Mouse (Mus musculus) adrenal gland, adult 8-10 months (tissue): ENCODE measurements around the gene Ly6g6f. TPM values are rescaled to one million over a fixed set of nuclear protein-coding genes. Genes with fewer than 3 reads are reported as not detected.

Experiments
- total RNA-seq, 4 experiments: library from RNA; stranded (reverse); gene quantifications; 2 replicates each; pipeline ENCODE4 v1.2.4; 2022

Gene Ly6g6f
- total RNA-seq, 4 experiments from 2014 or later = not detected

Other genes with a start within 250 kb of the Ly6g6f start
- 10 to 100 TPM; 43.2 to 75.9 (median 64.6) TPM for gene Stk19, start 248.7 kb downstream of the Ly6g6f start, total RNA-seq
- 10 to 100 TPM; 48.2 to 76.5 (median 67.0) TPM for gene Dxo, start 248.6 kb downstream of the Ly6g6f start, total RNA-seq
- 10 to 100 TPM; 67.2 to 85.0 (median 83.5) TPM for gene Skiv2l, start 235.4 kb downstream of the Ly6g6f start, total RNA-seq
- 10 to 100 TPM; 41.7 to 59.8 (median 53.8) TPM for gene Nelfe, start 235.2 kb downstream of the Ly6g6f start, total RNA-seq
- 10 to 100 TPM in 3 of 4 experiments, 1 to 10 TPM in 1; 9.5 to 29.5 (median 17.1) TPM for gene Cfb, start 223.1 kb downstream of the Ly6g6f start, total RNA-seq
- 10 to 100 TPM; 15.0 to 21.0 (median 18.0) TPM for gene Zbtb12, start 206.1 kb downstream of the Ly6g6f start, total RNA-seq
- under 1 TPM in 1 of 4 experiments, not detected in 3; 0.89 TPM for gene Gm20547, start 203.6 kb downstream of the Ly6g6f start, total RNA-seq
- 100 to 1,000 TPM in 3 of 4 experiments, 10 to 100 TPM in 1; 86.8 to 164 (median 129) TPM for gene C2, start 187.3 kb downstream of the Ly6g6f start, total RNA-seq
- 100 to 1,000 TPM; 148 to 179 (median 173) TPM for gene Ehmt2, start 187.1 kb downstream of the Ly6g6f start, total RNA-seq
- gene Slc44a4, start 171.1 kb downstream of the Ly6g6f start, total RNA-seq = 1 to 10 TPM in 2 of 4 experiments, under 1 TPM in 2; 0.73 to 1.8 (median 1.1) TPM
- 10 to 100 TPM; 27.3 to 39.4 (median 28.1) TPM for gene Neu1, start 154.4 kb downstream of the Ly6g6f start, total RNA-seq
- gene Hspa1b, start 126.4 kb downstream of the Ly6g6f start, total RNA-seq = 100 to 1,000 TPM in 1 of 4 experiments, 10 to 100 TPM in 3; 24.5 to 115 (median 36.0) TPM
- under 1 TPM in 1 of 4 experiments, not detected in 3; 0.73 TPM for gene Gm20481, start 115.7 kb downstream of the Ly6g6f start, total RNA-seq
- gene Hspa1a, start 113.5 kb downstream of the Ly6g6f start, total RNA-seq = 10 to 100 TPM; 11.9 to 35.8 (median 14.4) TPM
- under 1 TPM; 0.14 to 0.25 (median 0.17) TPM for gene Hspa1l, start 112.9 kb downstream of the Ly6g6f start, total RNA-seq
- gene Lsm2, start 103.7 kb downstream of the Ly6g6f start, total RNA-seq = 10 to 100 TPM; 28.2 to 35.4 (median 30.1) TPM
- 10 to 100 TPM; 57.9 to 76.0 (median 67.7) TPM for gene Vars, start 84.6 kb downstream of the Ly6g6f start, total RNA-seq
- 1 to 10 TPM in 2 of 4 experiments, under 1 TPM in 2; 0.75 to 1.8 (median 1.2) TPM for gene Vwa7, start 69.0 kb downstream of the Ly6g6f start, total RNA-seq
- gene Sapcd1, start 57.6 kb downstream of the Ly6g6f start, total RNA-seq = 1 to 10 TPM in 2 of 4 experiments, under 1 TPM in 2; 0.91 to 2.8 (median 0.99) TPM
- gene Msh5, start 38.9 kb downstream of the Ly6g6f start, total RNA-seq = 1 to 10 TPM in 3 of 4 experiments, under 1 TPM in 1; 0.73 to 4.0 (median 2.2) TPM
- gene Clic1, start 35.6 kb downstream of the Ly6g6f start, total RNA-seq = 100 to 1,000 TPM in 2 of 4 experiments, 10 to 100 TPM in 2; 83.2 to 134 (median 113) TPM
- 10 to 100 TPM; 12.4 to 29.5 (median 21.6) TPM for gene Ddah2, start 26.6 kb downstream of the Ly6g6f start, total RNA-seq
- not detected for gene Ly6g6c, start 20.2 kb downstream of the Ly6g6f start, total RNA-seq
- gene Mpig6b, start 19.4 kb downstream of the Ly6g6f start, total RNA-seq = not detected
- gene Ly6g6e, start 8.7 kb downstream of the Ly6g6f start, total RNA-seq = not detected
- under 1 TPM in 2 of 4 experiments, not detected in 2; 0.46 to 0.68 TPM for gene Ly6g6d, start 7.5 kb downstream of the Ly6g6f start, total RNA-seq
- 100 to 1,000 TPM in 2 of 4 experiments, 10 to 100 TPM in 2; 79.4 to 124 (median 103) TPM for gene Abhd16a, start 3.7 kb upstream of the Ly6g6f start, total RNA-seq
- not detected for gene Ly6g5c, start 22.7 kb upstream of the Ly6g6f start, total RNA-seq
- gene Ly6g5b, start 29.8 kb upstream of the Ly6g6f start, total RNA-seq = under 1 TPM in 3 of 4 experiments, not detected in 1; 0.38 to 0.91 (median 0.40) TPM
- 10 to 100 TPM; 12.6 to 17.9 (median 14.5) TPM for gene Gpank1, start 35.8 kb upstream of the Ly6g6f start, total RNA-seq
- 100 to 1,000 TPM; 196 to 224 (median 222) TPM for gene Csnk2b, start 36.4 kb upstream of the Ly6g6f start, total RNA-seq
- gene D17H6S53E, start 40.8 kb upstream of the Ly6g6f start, total RNA-seq = 10 to 100 TPM; 29.3 to 41.2 (median 39.6) TPM
- under 1 TPM in 2 of 4 experiments, not detected in 2; 0.28 to 0.32 TPM for gene Apom, start 46.4 kb upstream of the Ly6g6f start, total RNA-seq
- gene Bag6, start 49.6 kb upstream of the Ly6g6f start, total RNA-seq = 100 to 1,000 TPM; 354 to 477 (median 417) TPM
- gene Prrc2a, start 79.3 kb upstream of the Ly6g6f start, total RNA-seq = 100 to 1,000 TPM; 241 to 340 (median 274) TPM
- 10 to 100 TPM in 2 of 4 experiments, 1 to 10 TPM in 2; 5.5 to 14.5 (median 10.5) TPM for gene Aif1, start 90.5 kb upstream of the Ly6g6f start, total RNA-seq
- gene Lst1, start 102.8 kb upstream of the Ly6g6f start, total RNA-seq = 10 to 100 TPM in 1 of 4 experiments, 1 to 10 TPM in 3; 4.7 to 11.3 (median 8.2) TPM
- gene Ltb, start 108.8 kb upstream of the Ly6g6f start, total RNA-seq = 10 to 100 TPM in 1 of 4 experiments, 1 to 10 TPM in 3; 1.3 to 10.3 (median 4.5) TPM
- gene Tnf, start 116.4 kb upstream of the Ly6g6f start, total RNA-seq = 1 to 10 TPM in 2 of 4 experiments, under 1 TPM in 2; 0.56 to 2.2 (median 0.89) TPM
- 1 to 10 TPM in 1 of 4 experiments, under 1 TPM in 3; 0.28 to 1.1 (median 0.63) TPM for gene Lta, start 119.7 kb upstream of the Ly6g6f start, total RNA-seq
- gene Gm16181, start 135.2 kb upstream of the Ly6g6f start, total RNA-seq = not detected
- 10 to 100 TPM in 1 of 4 experiments, 1 to 10 TPM in 3; 5.5 to 12.1 (median 7.4) TPM for gene Atp6v1g2, start 148.1 kb upstream of the Ly6g6f start, total RNA-seq
- 10 to 100 TPM; 17.4 to 20.2 (median 19.8) TPM for gene Nfkbil1, start 150.2 kb upstream of the Ly6g6f start, total RNA-seq
- 100 to 1,000 TPM; 181 to 239 (median 202) TPM for gene Ddx39b, start 156.1 kb upstream of the Ly6g6f start, total RNA-seq
- gene H2-D1, start 177.1 kb upstream of the Ly6g6f start, total RNA-seq = 100 to 1,000 TPM; 209 to 349 (median 279) TPM
- gene H2-Q1, start 234.8 kb upstream of the Ly6g6f start, total RNA-seq = 1 to 10 TPM; 3.6 to 5.8 (median 4.6) TPM